Mouse (Mus musculus) myocyte (in vitro differentiated cells): ENCODE data around the gene Kif1b.

Source experiments
- CEBPB ChIP-seq: IDR thresholded peaks from 2 replicates; pipeline ENCODE4 v1.6.1; 2011; ENCODE audit warnings: mild to moderate bottlenecking, moderate library complexity; ENCODE audit not compliant: poor library complexity, insufficient read depth, severe bottlenecking
- POLR2A ChIP-seq: IDR thresholded peaks from one replicate; pipeline ENCODE4 v1.6.1; 2011; ENCODE audit warnings: low read depth, mild to moderate bottlenecking, control low read depth, moderate library complexity; ENCODE audit not compliant: insufficient read length
- POLR2AphosphoS2 ChIP-seq: IDR thresholded peaks from one replicate; pipeline ENCODE4 v1.6.1; 2011; ENCODE audit warnings: low read depth, control low read depth; ENCODE audit not compliant: insufficient read length
- TCF3 ChIP-seq: IDR thresholded peaks from one replicate; pipeline ENCODE4 v1.6.1; 2011; ENCODE audit warnings: low read depth, control low read depth; ENCODE audit not compliant: insufficient read length

DNA sequence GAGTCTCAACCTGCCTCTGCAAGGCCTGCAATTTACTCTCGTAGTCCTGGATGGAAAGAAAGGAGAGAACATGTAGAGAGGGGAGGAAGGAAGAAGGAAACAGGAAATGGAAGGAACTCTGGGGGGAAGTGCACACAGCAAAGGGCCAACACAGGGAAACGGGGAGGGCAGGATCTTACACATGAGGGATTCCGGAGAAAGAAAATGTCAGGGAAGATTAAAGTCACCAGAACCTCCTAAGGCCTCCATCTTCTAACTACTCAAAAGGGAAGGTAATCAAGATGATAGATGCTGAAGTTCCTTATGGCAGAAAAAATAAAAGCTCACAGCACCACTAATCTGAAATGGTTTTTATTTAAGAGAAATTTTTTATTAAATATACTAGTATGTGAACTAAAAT is 81.2 kb downstream of the Kif1b start:
- TF ChIP-seq POLR2AphosphoS2 = no peak
- no peak for TF ChIP-seq CEBPB
- TF ChIP-seq POLR2A = no peak
- no peak for TF ChIP-seq TCF3
